Mouse (Mus musculus) A20 (cell line): Measurements from ENCODE around the gene Lyrm4.

Experiments
- DNase-seq: peaks from one replicate; pipeline ENCODE4 v3.0.0-alpha.2; 2011; ENCODE audit warnings: low read depth, low spot score

Gene Lyrm4

DNA sequence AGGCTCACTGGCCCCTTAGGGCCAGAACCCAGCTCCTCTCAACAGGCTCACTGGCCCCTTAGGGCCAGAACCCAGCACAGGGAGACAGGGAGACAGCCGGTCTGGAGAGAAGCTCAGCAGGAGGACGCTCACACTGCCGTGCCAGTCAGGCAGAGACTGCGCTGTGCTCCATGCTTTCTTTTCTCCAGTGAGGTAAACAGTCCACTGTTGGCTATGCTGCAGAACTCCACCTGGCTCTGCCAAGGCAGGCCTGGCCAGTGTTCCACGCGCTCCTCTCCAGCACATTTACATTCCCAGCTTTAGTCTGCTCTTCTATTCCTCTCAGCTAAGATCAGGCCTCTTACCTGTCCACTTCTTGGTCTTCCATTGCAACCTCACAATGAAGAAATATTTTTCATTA lies 11.7 kb downstream of the Lyrm4 start:
- no peak for DNase-seq

- no peak for DNase-seq
These were observed 20.5 kb downstream of the Lyrm4 start for GRCm38 (mm10) chr13:36096684-36097383.

- no peak for DNase-seq
These were observed 29.2 kb downstream of the Lyrm4 start for GRCm38 (mm10) chr13:36088168-36088567.

DNA sequence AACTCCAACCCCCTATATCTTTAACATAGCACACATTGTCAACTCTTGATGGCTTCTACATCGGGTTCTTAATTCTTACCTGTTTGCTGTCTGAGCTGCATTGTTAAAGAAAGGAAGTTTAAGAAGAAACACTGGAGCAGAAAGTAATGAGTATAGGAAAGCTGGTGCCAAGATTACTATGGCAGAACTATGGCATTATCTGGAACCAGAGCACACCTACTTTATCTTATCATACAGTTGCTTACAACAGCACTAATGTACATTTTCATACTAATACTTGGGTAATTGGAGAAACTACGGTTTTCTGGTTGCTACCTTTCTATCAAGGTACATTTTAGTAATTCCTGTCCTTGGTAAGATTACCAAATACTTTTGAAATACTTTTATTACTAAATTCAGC lies 29.9 kb downstream of the Lyrm4 start:
- DNase-seq: no peak

DNA sequence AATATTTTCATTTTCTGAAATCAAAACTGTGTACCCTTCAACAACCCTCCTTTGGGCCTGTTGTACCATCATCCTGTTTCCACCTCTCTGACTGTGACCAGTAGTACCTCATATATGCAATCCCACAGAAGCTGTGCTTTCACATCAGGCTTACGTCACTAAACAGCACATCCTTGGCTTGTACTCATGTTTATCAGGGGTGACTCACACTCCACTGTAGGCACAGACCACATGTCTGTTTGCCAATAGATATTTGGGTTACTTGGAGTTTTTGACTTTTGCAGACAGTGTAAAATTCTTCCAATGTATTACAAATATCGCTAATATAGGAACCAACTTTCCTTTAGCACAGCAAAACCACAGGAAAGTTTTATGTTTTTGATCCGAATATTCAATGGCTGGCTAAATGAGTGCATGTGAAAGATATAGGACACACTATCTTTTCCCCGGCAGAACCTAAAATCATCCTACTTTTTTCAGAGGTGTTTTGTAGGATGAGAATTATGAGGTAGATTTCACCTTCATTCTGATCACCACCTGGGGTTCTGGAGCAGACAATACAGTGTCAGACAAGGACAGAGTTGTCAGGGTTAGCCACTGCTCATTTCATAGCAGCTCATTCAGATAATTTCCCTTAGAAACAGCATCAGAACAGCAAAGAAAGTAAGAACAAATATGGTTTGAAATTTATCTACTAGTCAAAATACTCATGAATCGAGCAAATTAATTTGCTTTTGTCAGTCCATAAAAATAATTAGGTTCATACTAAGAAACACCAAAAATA lies 30.5 kb downstream of the Lyrm4 start:
- no peak for DNase-seq

DNA sequence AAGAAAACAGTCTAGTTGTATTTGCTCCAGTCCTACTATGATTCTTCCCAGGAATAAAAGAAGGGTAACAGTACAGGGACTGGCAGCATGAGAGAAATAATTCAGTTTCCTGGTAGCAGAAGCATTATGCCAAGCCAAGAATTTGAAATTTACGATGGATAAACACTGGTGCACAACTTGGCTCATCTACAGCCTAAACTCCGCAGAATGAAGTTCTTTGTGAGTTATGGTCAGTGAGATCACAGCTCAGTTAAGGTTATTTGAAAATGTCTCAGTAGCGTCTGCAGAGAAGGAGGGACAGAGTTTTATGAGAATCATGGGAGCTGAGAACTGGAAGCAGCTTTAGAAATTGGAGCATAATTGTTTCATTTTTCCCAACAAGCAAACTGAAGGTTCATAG lies 31.4 kb downstream of the Lyrm4 start:
- DNase-seq: no peak

- DNase-seq: no peak
These were observed 32.6 kb downstream of the Lyrm4 start for GRCm38 (mm10) chr13:36084701-36085100.

- DNase-seq: no peak
These were observed 35.7 kb downstream of the Lyrm4 start for GRCm38 (mm10) chr13:36081591-36081990.

- DNase-seq: peak; percentile 30
These were observed 42.8 kb downstream of the Lyrm4 start for GRCm38 (mm10) chr13:36074484-36074883.

GRCm38 (mm10) chr13:36066676-36067075 lies 50.6 kb downstream of the Lyrm4 start:
- no peak for DNase-seq

DNA sequence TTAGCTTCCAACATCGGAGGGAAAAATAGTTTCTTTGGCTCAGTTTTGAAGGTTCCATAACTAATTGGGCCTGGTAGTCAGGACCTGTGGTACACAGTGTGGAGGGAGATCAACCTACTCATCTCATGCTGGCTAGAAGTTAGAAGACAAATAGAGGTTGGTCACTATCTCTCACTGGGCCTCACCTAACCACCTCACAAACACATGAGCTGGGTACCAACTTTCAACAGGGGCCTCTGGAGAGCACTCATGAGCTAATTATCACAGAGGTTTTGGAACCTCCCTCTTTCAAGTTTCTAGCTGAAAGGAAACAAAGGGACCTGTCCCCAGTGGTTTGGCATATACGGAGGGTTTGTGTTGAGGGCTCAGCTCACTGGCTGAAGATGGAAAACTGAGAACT lies 59.8 kb downstream of the Lyrm4 start:
- DNase-seq: no peak

DNA sequence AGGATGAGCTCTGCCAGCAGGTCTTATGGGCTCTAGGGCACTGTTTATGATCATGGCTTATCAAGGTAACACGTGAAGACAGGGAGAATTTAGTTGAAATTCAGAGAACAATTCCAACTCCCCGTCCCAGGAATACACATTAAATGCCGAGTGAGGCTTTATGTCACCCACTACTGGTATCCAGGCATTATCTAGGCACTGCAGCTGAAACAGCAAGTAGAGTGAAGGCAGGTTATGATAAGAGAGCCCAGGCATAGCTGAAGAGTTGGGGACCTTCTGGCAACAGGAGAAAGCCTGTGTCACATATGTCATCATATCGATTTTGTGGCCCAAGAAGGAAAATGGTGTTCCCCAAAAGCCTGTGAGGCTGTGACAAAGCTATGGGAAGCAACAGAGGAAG lies 60.4 kb downstream of the Lyrm4 start:
- DNase-seq: no peak

GRCm38 (mm10) chr13:36056509-36056908 lies 60.8 kb downstream of the Lyrm4 start:
- DNase-seq: no peak

DNA sequence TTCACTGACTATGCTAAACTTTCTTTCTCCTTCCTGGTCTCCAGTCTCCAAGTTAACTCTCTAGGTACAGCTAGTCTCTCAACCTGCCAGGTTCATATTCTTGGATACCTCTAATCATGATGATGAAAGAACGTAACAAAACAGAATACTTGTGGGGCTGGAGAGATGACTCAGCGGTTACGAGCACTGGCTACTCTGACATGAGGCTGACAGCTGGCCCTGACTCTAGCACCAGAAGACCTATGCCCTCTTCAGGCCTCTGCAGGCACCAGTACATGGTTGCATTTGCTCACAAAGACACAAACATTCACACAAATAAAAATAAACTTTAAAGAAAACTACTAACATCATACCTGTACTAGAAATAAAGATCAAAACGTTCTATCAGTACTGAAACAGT lies 81.8 kb downstream of the Lyrm4 start:
- DNase-seq: no peak

DNA sequence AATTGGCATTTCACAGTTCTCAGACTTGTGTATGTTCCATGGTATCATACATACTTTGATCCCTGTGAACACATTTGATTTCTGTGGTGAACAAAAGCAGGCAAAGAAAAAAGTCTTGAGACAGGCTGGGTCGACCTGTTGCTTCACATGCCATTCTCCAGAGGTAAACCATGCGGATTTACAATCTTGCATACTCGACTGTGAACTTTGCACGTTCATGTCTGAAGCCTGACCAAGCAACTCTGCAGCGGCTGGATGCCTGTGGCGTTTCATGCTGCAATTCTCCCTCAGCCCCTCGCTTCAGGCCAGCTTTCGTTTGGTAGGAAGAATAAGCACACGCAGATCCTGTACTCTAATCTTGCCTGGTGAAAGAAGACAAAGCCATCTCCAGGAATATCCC lies 85.4 kb downstream of the Lyrm4 start:
- no peak for DNase-seq

DNA sequence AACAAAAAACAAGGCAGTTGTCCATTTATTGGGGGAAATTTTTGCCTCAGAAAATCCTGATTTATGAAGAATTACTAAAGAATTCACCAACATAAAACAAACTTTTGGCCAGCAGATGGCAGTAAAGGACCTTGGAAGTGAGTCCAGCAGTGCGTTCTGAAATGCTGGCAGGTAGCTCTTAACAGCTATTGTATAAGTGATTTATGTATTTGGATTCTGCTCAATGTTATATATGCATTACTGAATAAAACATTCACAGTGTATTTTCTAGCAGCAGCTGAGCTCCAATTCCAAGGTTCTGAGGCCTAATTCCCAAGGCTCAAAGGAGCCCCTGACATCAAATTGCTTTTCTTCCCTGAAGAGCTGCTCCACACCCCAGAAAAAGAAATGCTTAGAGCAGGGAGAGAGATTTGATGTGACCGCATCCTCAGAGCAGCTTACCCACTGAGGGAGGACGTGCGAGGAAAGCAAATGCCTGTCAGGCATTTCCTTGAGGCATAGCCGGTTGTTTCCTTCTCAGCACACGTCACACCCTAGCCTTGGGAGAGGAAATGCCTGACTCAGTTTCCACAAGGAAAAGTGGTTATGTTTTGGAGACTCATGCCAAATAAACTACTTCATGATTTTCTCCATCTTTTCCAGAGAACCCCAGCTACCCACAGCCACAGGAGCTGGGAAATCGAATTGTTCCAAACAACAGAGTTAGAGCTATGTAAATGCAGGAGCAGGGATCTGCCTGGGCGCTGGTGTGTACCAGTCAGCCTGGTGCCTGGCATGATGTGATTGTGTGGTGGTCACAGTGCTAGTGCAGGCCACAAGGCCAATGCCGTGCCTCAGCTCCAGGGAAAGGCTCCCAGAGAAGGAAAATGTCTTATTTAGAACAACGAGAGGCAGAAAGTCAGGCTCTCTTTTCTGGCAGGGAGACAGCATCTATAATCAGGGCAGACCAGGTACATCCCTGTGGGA lies 97.7 kb downstream of the Lyrm4 start:
- DNase-seq: peak; percentile 73

- no peak for DNase-seq
These were observed 99.3 kb downstream of the Lyrm4 start for GRCm38 (mm10) chr13:36018017-36018416.

DNA sequence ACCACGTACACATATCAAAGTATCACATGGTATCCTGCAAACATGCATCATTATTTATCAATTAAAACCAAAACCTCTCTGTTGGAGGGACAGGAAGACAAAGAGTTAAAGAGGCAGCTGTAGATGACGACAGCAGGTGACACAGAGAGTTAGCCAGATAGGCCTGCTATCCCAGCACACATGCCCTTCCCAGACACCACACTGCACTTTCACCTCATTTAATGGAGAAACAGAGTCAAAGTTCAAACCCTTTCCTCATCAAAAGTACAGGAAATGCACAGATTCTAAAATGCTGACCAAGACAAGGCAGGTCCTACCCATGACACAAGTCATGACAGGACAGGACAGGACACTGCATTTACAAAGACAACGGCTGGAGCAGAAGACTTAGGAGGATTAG lies 101.7 kb downstream of the Lyrm4 start:
- DNase-seq: no peak

GRCm38 (mm10) chr13:36009981-36010380 lies 107.3 kb downstream of the Lyrm4 start:
- DNase-seq: no peak

- no peak for DNase-seq
These were observed 116.5 kb downstream of the Lyrm4 start for GRCm38 (mm10) chr13:36000798-36001197.

DNA sequence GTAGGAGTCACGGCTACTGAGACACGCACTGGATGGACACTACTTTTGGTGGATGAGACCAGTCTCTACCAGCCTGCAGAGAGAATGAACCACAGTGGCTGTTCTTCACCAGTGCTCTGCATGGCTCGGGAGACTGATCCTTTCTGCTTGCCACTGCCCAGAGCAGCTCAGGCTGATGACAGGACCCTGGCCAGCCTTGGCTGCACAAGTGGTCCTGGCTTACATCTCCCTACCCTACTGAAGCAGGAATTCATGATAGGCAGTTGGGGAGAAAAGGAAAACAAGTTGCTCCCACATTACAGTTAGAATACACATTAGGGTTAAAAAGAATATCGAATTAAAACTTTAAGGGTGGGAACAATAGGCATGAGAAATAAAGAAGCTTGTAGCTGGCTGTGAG lies 119.7 kb downstream of the Lyrm4 start:
- DNase-seq: no peak
